Mouse (Mus musculus) embryonic facial prominence, embryonic 14.5 days (tissue): ENCODE data around the gene Il12rb2. TPM values are rescaled to one million over a fixed set of nuclear protein-coding genes. Genes with fewer than 3 reads are reported as not detected.

Source experiments
- ATAC-seq: fragments of 200-750 bp; cut with Nextera tagmentation; 2 replicates; pipeline ENCODE4 v1.8.0; 2017; ENCODE audit warnings: low read depth, moderate number of reproducible peaks, moderate TSS enrichment
- DNase-seq: peaks from one replicate; pipeline ENCODE4 v3.0.0-alpha.2; 2015; ENCODE audit warnings: low spot score
- H3K27ac ChIP-seq: fragments of 300-500 bp; sonication (generic); replicated peaks from 2 replicates; pipeline ENCODE4 v1.5.1; 2014; ENCODE audit warnings: low read depth, mild to moderate bottlenecking, low read length, moderate library complexity
- H3K27me3 ChIP-seq: fragments of 300-500 bp; sonication (generic); replicated peaks from 2 replicates; pipeline ENCODE4 v1.6.1; 2014; ENCODE audit warnings: low read length; ENCODE audit not compliant: control insufficient read depth, insufficient read depth
- H3K36me3 ChIP-seq: fragments of 300-500 bp; sonication (generic); 2 replicates; pipeline ENCODE4 v1.6.1; 2014; ENCODE audit warnings: low read length, mixed read lengths; ENCODE audit not compliant: control insufficient read depth, insufficient read depth
- H3K4me1 ChIP-seq: fragments of 300-500 bp; sonication (generic); 2 replicates; pipeline ENCODE4 v1.6.1; 2014; ENCODE audit warnings: antibody characterized with exemption, low read length; ENCODE audit not compliant: control insufficient read depth, insufficient read depth
- H3K4me2 ChIP-seq: fragments of 300-500 bp; sonication (generic); 2 replicates; pipeline ENCODE4 v1.6.1; 2014; ENCODE audit warnings: low read depth, mild to moderate bottlenecking, low read length, moderate library complexity, mixed read lengths
- H3K4me3 ChIP-seq: fragments of 300-500 bp; sonication (generic); 2 replicates; pipeline ENCODE4 v1.5.1; 2014; ENCODE audit warnings: low read depth, mild to moderate bottlenecking, low read length
- H3K9ac ChIP-seq: fragments of 300-500 bp; sonication (generic); 2 replicates; pipeline ENCODE4 v1.6.1; 2014; ENCODE audit warnings: low read depth, mild to moderate bottlenecking, low read length, moderate library complexity, mixed read lengths
- H3K9me3 ChIP-seq: fragments of 300-500 bp; sonication (generic); 2 replicates; pipeline ENCODE4 v1.6.1; 2016; ENCODE audit warnings: low read length; ENCODE audit not compliant: control insufficient read depth
- WGBS: fragments of 180-500 bp; shearing (Covaris S2); extraction: QIAGEN DNeasy Blood & Tissue Kit; methylation state at CpG from one replicate; pipeline ENCODE4 v1.1.7; 2014; 5-methylcytosine and 5-hydroxymethylcytosine counted together
- polyA plus RNA-seq: library from polyadenylated mRNA; unstranded; fragments of >200 nt; fragmentation: Nextera tagmentation; extraction: Ambion mirVana; gene quantifications from 2 replicates; pipeline ENCODE4 v1.2.1, GENCODE M21; 2014

Gene Il12rb2
- polyA plus RNA-seq, 1 experiment from 2014 or later = 0.22 TPM

DNA sequence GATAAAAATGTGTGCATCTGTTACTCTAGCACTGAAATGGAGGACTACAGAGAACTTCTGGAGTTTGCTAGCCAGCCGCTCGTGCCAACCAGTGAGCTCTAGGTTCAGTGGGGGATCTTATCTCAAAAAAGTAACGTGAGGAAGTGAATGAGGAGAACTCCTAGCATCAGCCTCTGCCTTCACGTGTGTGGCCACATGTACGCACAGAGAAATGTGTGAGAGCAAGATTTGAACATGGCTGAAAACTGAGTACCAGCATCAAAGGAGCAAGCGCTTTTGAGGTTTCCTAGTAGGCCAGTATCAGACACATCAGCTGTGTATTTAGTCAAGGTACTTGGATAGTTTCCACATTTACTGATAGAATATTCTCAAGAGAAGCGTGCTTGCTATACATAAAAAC, 111.1 kb downstream of the Il12rb2 start:
- H3K4me3 ChIP-seq = no peak overlapping the region
- no peak overlapping the region for H3K9ac ChIP-seq
- H3K4me2 ChIP-seq = no peak overlapping the region
- no peaks in the 10 kb centered on the region for H3K9me3 ChIP-seq
- H3K4me1 ChIP-seq = no peaks in the 10 kb centered on the region; the same call in none of the 2 replicates
- no peaks in the 10 kb centered on the region for H3K27me3 ChIP-seq
- DNase-seq = no peak
- no peak for ATAC-seq
- 86% methylated on average over 7 of the region's 7 CpGs for WGBS
- H3K27ac ChIP-seq = no peak overlapping the region
- no peaks in the 10 kb centered on the region for H3K36me3 ChIP-seq

DNA sequence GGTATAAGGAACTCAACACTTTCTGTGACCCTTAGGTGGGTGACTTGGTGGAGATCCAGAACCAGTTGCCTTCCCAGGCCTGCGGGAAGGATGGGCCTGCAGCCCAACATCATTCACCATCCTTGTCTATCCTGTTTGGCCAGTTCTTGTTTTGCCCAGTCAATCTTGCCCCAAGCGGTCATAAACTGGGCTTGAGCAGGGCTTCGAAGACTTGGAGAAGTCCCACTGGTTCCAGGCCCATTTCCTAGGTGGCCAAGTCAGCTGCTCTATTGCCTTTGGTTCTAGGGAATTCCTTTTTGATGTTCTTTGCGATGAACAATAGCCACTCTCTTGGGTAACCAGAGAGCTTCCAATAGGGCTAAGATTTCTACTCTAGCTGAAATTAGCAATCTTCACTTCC, 124.9 kb downstream of the Il12rb2 start:
- Histone ChIP-seq H3K4me3 (no peak overlapping the region), H3K9ac (no peak overlapping the region), H3K9me3 (no peaks in the 10 kb centered on the region), H3K4me1 (no peaks in the 10 kb centered on the region), H3K36me3 (no peaks in the 10 kb centered on the region), H3K4me2 (no peak overlapping the region), H3K27me3 (no peaks in the 10 kb centered on the region), H3K27ac (no peak overlapping the region)
- DNase-seq (no peak), ATAC-seq (no peak)
- WGBS = 82% methylated on average over 4 of the region's 4 CpGs

DNA sequence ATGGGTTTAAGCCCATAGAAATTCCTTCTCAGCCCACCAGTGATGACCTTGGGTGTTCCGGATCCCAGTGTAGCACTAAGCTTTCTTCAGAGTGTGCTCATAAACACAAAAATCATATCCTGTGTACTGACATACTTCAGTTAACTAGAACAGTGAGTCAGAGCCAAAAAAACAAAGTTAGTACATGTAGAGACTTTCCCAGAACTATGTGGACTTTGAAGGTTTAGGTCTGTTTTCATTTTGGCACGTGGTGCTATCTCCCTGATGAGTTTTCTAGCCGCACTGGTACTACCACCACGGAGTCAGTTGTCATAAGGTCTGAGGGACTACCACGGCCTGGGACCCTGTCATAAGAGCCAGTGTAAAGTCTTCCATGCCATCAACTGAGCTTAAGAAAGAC, 131.5 kb downstream of the Il12rb2 start:
- H3K36me3 ChIP-seq = no peaks in the 10 kb centered on the region
- H3K4me3 ChIP-seq = no peak overlapping the region
- H3K27me3 ChIP-seq = no peaks in the 10 kb centered on the region
- DNase-seq (no peak), ATAC-seq (no peak)
- 78% methylated on average over 5 of the region's 5 CpGs for WGBS
- H3K9me3 ChIP-seq = no peaks in the 10 kb centered on the region
- no peak overlapping the region for H3K9ac ChIP-seq
- no peaks in the 10 kb centered on the region for H3K4me1 ChIP-seq
- H3K4me2 ChIP-seq = no peak overlapping the region
- H3K27ac ChIP-seq = no peak overlapping the region

DNA sequence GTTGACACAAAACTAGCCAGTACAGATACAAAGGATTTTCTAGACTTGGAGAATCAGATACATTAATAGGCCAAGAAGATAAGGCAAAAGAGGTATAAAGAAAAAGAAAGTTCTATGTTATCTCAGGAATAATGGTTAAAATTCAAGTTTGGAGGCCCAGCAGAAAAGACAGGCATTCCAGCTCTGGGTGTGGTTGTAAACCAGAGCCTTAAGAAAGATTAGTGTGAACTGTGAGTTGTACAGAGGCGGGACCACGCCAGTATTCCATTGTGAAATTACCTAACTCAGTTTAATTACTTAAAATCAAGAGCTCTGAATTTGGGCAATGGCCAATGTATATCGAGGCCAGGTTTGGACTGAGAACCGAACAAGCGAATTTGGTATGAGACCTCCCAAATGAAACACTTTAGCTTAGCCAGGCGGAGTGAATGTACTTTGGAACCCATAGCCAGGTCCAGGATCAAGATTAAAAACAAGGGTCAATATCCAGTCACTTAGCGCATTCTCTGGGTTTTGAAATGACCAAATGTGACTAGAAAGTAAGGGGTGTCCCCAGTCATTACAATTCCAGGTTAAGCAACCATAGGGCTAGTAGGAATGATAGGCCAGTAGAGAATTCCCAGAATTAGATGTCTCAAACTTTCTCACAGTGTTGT, 132.1 kb downstream of the Il12rb2 start:
- 89% methylated on average over 7 of the region's 7 CpGs for WGBS

More for the DNA sequence above, 132.1 kb downstream of the Il12rb2 start:
- Histone ChIP-seq H3K4me1 (no peaks in the 10 kb centered on the region), H3K4me2 (no peak overlapping the region), H3K27ac (no peak overlapping the region), H3K9ac (no peak overlapping the region), H3K36me3 (no peaks in the 10 kb centered on the region), H3K27me3 (no peaks in the 10 kb centered on the region), H3K9me3 (no peaks in the 10 kb centered on the region), H3K4me3 (no peak overlapping the region)
- ATAC-seq (no peak), DNase-seq (no peak)

Other genes starting within 250 kb of the Il12rb2 start
- gene Serbp1, start 138.0 kb downstream of the Il12rb2 start, polyA plus RNA-seq = 426 and 453 TPM in 2 replicates
- 0.13 TPM in 1 of 2 replicates, not detected in the other for gene Il23r, start 115.7 kb upstream of the Il12rb2 start, polyA plus RNA-seq
- gene Tacstd2, start 159.6 kb upstream of the Il12rb2 start, polyA plus RNA-seq = 52.5 and 79.3 TPM in 2 replicates